Mouse (Mus musculus): Measurements from ENCODE around the gene Myh9. TPM values are rescaled to one million over a fixed set of nuclear protein-coding genes. Genes with fewer than 3 reads are reported as not detected.

The Myh9 gene
- polyA plus RNA-seq, 1 experiment from 2014 or later: 86.6 TPM

DNA sequence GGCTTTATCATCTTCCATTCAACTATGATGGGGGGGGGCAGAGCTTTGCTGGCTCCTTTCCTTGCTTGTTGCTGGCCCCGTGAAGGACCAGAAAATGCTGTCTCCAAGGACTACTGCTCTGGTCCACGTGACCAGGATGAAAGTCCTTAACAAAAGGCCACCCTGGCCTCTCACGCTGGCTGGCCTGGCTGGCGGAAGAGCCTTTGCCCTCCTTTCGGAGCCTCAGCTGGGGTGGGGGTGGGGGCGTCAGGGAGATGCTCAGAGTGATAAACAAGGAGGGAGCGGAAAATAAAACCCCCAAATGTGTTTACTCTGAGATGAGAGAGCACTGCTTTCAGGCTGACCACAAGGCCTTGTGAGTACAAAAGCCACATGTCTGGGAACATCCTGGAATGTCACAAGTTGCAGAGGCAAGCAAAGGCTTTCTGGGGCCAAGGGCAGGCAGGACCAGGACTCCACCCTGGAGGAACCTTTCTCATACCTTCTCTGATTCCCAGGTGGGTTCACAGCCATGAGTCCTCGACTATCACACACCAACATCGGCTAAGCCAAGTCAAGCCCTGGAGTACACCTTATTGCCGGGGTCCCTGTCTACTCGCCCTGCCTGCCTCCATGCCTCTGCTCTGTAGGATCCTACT is 24.7 kb upstream of the Myh9 start:
- H3K9me3 ChIP-seq (ENCODE audit: low read depth, low read length): no peaks in the 10 kb centered on the region
- H3K4me2 ChIP-seq: no peak overlapping the region
- WGBS: 41% methylated on average over 11 of the region's 11 CpGs
- TF ChIP-seq CTCF (IDR thresholded peaks at IDR 0.05; ENCODE audit: low read depth): no peak
- DNase-seq (peak; percentile 42), ATAC-seq (ENCODE audit: insufficient read depth) (no peak)
- H3K9ac ChIP-seq: no peak overlapping the region
- 0 out of 2 replicates have a peak overlapping the region, but pooled peaks have one; percentile 15 for H3K27ac ChIP-seq (ENCODE audit: low read depth)
- no peaks in the 10 kb centered on the region for H3K36me3 ChIP-seq (ENCODE audit: insufficient read depth)
- H3K4me1 ChIP-seq (ENCODE audit: insufficient read depth): 0 out of 2 replicates have a peak, but pooled peaks cover 4% of the 10 kb centered on the region
- H3K4me3 ChIP-seq (ENCODE audit: low read depth, low read length): no peak overlapping the region
- H3K27me3 ChIP-seq (ENCODE audit: insufficient read depth, low read length): no peaks in the 10 kb centered on the region

- no peaks in the 10 kb centered on the region for H3K36me3 ChIP-seq (ENCODE audit: insufficient read depth)
- no peaks in the 10 kb centered on the region for H3K9me3 ChIP-seq (ENCODE audit: low read depth, low read length)
- no peak for ATAC-seq (ENCODE audit: insufficient read depth)
- TF ChIP-seq CTCF (IDR thresholded peaks at IDR 0.05; ENCODE audit: low read depth): no peak
- H3K27ac ChIP-seq (ENCODE audit: low read depth): no peak overlapping the region
- DNase-seq: no peak
- no peak overlapping the region for H3K4me2 ChIP-seq
- H3K27me3 ChIP-seq (ENCODE audit: insufficient read depth, low read length): no peaks in the 10 kb centered on the region
- WGBS: 74% methylated on average over 9 of the region's 9 CpGs
- H3K4me1 ChIP-seq (ENCODE audit: insufficient read depth): 0 out of 2 replicates have a peak, but pooled peaks cover 4% of the 10 kb centered on the region
- no peak overlapping the region for H3K4me3 ChIP-seq (ENCODE audit: low read depth, low read length)
- H3K9ac ChIP-seq: no peak overlapping the region
These were observed 22.2 kb upstream of the Myh9 start for GRCm38 (mm10) chr15:77864063-77864758.

DNA sequence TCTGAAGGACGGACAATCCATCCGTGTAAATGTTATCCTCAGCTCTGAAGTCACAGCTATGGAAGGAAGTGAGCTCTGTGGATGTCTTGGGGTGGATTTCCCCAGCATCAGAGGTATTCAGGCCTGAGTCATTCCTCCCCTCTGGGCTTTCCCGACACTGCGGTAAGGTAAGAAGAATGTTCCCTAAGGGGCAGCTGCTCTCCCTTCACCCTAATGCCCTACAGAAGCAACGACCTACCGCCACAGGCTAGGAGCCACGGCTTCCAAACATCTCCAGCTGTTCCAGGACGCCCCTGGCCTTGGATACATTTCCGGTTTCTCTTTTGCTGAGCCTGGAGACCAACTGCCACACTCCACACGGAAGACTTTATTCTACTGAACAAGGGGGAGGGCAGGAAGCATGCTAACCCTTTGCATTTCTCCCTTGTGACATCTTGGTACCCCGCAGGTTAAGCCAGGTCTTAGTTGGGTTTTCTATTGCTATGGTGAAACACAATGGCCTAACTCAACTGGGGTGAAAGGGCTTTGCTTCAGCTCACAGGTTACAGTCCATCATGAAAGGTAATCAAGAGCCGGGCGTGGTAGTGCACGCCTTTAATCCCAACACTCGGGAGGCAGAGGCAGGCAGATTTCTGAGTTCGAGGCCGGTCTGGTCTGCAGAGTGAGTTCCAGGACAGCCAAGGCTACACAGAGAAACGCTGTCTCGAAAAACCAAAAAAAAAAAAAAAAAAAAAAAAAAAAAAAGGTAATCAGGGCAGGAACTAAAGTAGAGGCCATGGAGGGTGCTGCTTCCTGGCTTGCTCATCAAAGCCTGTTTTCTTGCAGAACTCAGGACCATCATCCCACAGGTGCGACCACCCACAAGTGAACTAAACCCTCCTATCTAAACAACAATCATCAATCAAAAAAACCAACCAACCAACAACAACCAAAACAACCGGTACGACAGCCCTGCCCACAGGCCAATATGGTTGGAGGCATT is 21.3 kb upstream of the Myh9 start:
- no peak overlapping the region for H3K9ac ChIP-seq
- H3K9me3 ChIP-seq (ENCODE audit: low read depth, low read length): no peaks in the 10 kb centered on the region
- 78% methylated on average over 22 of the region's 22 CpGs for WGBS
- H3K36me3 ChIP-seq (ENCODE audit: insufficient read depth): no peaks in the 10 kb centered on the region
- DNase-seq (no peak), ATAC-seq (ENCODE audit: insufficient read depth) (no peak)
- H3K27me3 ChIP-seq (ENCODE audit: insufficient read depth, low read length): no peaks in the 10 kb centered on the region
- H3K4me2 ChIP-seq: no peak overlapping the region
- no peak overlapping the region for H3K27ac ChIP-seq (ENCODE audit: low read depth)
- H3K4me3 ChIP-seq (ENCODE audit: low read depth, low read length): no peak overlapping the region
- H3K4me1 ChIP-seq (ENCODE audit: insufficient read depth): 0 out of 2 replicates have a peak, but pooled peaks cover 4% of the 10 kb centered on the region
- TF ChIP-seq CTCF (IDR thresholded peaks at IDR 0.05; ENCODE audit: low read depth): no peak

- H3K27me3 ChIP-seq (ENCODE audit: insufficient read depth, low read length): no peaks in the 10 kb centered on the region
- DNase-seq (peak; percentile 80), ATAC-seq (ENCODE audit: insufficient read depth) (no peak)
- no peak overlapping the region for H3K4me2 ChIP-seq
- no peak overlapping the region for H3K27ac ChIP-seq (ENCODE audit: low read depth)
- no peak overlapping the region for H3K4me3 ChIP-seq (ENCODE audit: low read depth, low read length)
- no peak for TF ChIP-seq CTCF (IDR thresholded peaks at IDR 0.05; ENCODE audit: low read depth)
- H3K9me3 ChIP-seq (ENCODE audit: low read depth, low read length): no peaks in the 10 kb centered on the region
- WGBS: 26% methylated on average over 1 of the region's 1 CpGs
- no peak overlapping the region for H3K9ac ChIP-seq
- no peaks in the 10 kb centered on the region for H3K36me3 ChIP-seq (ENCODE audit: insufficient read depth)
- H3K4me1 ChIP-seq (ENCODE audit: insufficient read depth): 0 out of 2 replicates have a peak, but pooled peaks cover 9% of the 10 kb centered on the region
These were observed 18.2 kb upstream of the Myh9 start for GRCm38 (mm10) chr15:77860081-77860665.

- TF ChIP-seq CTCF (IDR thresholded peaks at IDR 0.05; ENCODE audit: low read depth): no peak
- WGBS: 3% methylated on average over 28 of the region's 28 CpGs
- H3K4me2 ChIP-seq: peak overlapping the region; percentile 76
- DNase-seq: peak; percentile 85
- peak overlapping the region; percentile 33 for H3K9ac ChIP-seq
- peak; percentile 88 for ATAC-seq (ENCODE audit: insufficient read depth)
- H3K4me3 ChIP-seq (ENCODE audit: low read depth, low read length): peak overlapping the region; percentile 33
- 0 out of 2 replicates have a peak, but pooled peaks cover 9% of the 10 kb centered on the region for H3K4me1 ChIP-seq (ENCODE audit: insufficient read depth)
- H3K9me3 ChIP-seq (ENCODE audit: low read depth, low read length): no peaks in the 10 kb centered on the region
- H3K36me3 ChIP-seq (ENCODE audit: insufficient read depth): no peaks in the 10 kb centered on the region
- H3K27ac ChIP-seq (ENCODE audit: low read depth): peak overlapping the region; percentile 48
- no peaks in the 10 kb centered on the region for H3K27me3 ChIP-seq (ENCODE audit: insufficient read depth, low read length)
These were observed 15.7 kb upstream of the Myh9 start for GRCm38 (mm10) chr15:77857662-77858156.

- WGBS: 24% methylated on average over 5 of the region's 5 CpGs
- DNase-seq (peak; percentile 65), ATAC-seq (ENCODE audit: insufficient read depth) (peak; percentile 18; the same call in 1 of the 2 replicates)
- Histone ChIP-seq H3K27me3 (ENCODE audit: insufficient read depth, low read length) (no peaks in the 10 kb centered on the region), H3K9ac (no peak overlapping the region), H3K4me2 (0 out of 2 replicates have a peak overlapping the region, but pooled peaks have one; percentile 10), H3K4me3 (ENCODE audit: low read depth, low read length) (no peak overlapping the region), H3K36me3 (ENCODE audit: insufficient read depth) (no peaks in the 10 kb centered on the region), H3K27ac (ENCODE audit: low read depth) (no peak overlapping the region; the same call in 1 of the 2 replicates), H3K9me3 (ENCODE audit: low read depth, low read length) (no peaks in the 10 kb centered on the region), H3K4me1 (ENCODE audit: insufficient read depth) (0 out of 2 replicates have a peak, but pooled peaks cover 9% of the 10 kb centered on the region)
- TF ChIP-seq CTCF (IDR thresholded peaks at IDR 0.05; ENCODE audit: low read depth): no peak
These were observed 14.6 kb upstream of the Myh9 start for GRCm38 (mm10) chr15:77856541-77856940.

Measured in lung, embryonic 14.5 days (tissue).